ENCODE assay signal across 15 mouse cellular contexts in the genomic region with DNA sequence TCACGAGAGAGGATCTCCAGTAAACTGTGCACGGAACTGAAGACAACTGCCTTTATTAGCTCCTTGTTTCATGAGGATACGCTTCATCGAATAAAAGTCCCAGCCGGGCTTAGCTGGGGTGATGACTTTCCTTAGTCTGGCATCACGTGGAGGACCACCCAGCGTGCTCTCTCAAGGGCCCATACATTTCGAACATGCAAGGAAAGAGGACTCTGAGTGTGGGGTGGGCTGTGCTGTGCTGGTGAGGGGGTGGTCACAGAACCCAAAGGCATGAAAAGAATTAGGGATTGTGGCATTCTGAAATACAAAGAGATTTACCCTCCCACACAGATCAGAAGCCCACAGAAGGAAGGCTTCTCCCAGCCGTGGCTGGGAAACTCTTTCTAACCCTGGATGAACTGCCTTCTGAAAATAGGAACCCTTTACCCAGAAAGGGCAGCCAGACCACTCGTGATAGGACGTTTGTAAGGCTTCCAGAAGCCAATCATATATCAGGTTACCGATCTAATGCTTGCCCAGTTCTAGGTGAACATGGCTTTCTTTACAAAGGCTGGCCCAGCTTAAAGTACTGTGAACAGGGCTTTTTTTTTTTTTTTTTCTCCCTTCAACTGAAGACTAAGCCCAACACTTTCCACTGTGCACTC. TPM values are rescaled to one million over a fixed set of nuclear protein-coding genes. Genes with fewer than 3 reads are reported as not detected.
DNase-seq lines count a peak whose midpoint lies in the region; ATAC-seq and TF ChIP-seq lines count a peak whose summit lies in the region.
"Had no signal": no experiment of that assay in that cellular context is flagged by ENCODE, and none has a peak within 500 bp of the region (broad histone marks: within the 10 kb centered on the region; RNA-seq: fewer than 3 reads in every experiment).

No protein-coding gene starts in this region.

- no peaks in the 10 kb centered on the region for H3K36me3 ChIP-seq in forebrain, embryonic 10.5 days (replicated peaks)
- H3K36me3 ChIP-seq in forebrain, embryonic 13.5 days (ENCODE audit: poor library complexity, severe bottlenecking) = no peaks in the 10 kb centered on the region
- H3K36me3 ChIP-seq in kidney, postnatal 0 days (ENCODE audit: insufficient read depth, low read length) = no peaks in the 10 kb centered on the region
- no peaks in the 10 kb centered on the region for H3K36me3 ChIP-seq in embryonic facial prominence, embryonic 15.5 days
- H3K36me3 ChIP-seq: limb, embryonic 12.5 days had no signal

- TF ChIP-seq CTCF in kidney, postnatal 0 days (IDR thresholded peaks at IDR 0.05; ENCODE audit: low read depth) = no peak

- 24% methylated on average over 12 of the region's 12 CpGs for WGBS in forebrain, embryonic 10.5 days
- WGBS in forebrain, embryonic 13.5 days = 13% methylated on average over 12 of the region's 12 CpGs
- WGBS in kidney, postnatal 0 days = 26% methylated on average over 12 of the region's 12 CpGs
- WGBS in embryonic facial prominence, embryonic 15.5 days = 24% methylated on average over 12 of the region's 12 CpGs

- H3K9me3 ChIP-seq in forebrain, embryonic 10.5 days = no peaks in the 10 kb centered on the region
- H3K9me3 ChIP-seq in forebrain, embryonic 13.5 days (replicated peaks) = no peaks in the 10 kb centered on the region
- no peaks in the 10 kb centered on the region for H3K9me3 ChIP-seq in kidney, postnatal 0 days (replicated peaks; ENCODE audit: low read length)
- H3K9me3 ChIP-seq in embryonic facial prominence, embryonic 15.5 days (replicated peaks) = no peaks in the 10 kb centered on the region
- H3K9me3 ChIP-seq: limb, embryonic 12.5 days had no signal

- ATAC-seq in forebrain, embryonic 13.5 days = no peak
- ATAC-seq in kidney, postnatal 0 days (replicated peaks; ENCODE audit: low FRiP score, low read depth) = peak; percentile 61; the same call in 1 of the 2 replicates
- peak; percentile 51; the same call in 1 of the 2 replicates for ATAC-seq in embryonic facial prominence, embryonic 15.5 days (ENCODE audit: insufficient number of reproducible peaks, low FRiP score, low TSS enrichment, low read depth)
- ATAC-seq: lung, postnatal 0 days had no signal

- no peak overlapping the region for H3K9ac ChIP-seq in forebrain, embryonic 13.5 days
- no peak overlapping the region for H3K9ac ChIP-seq in kidney, postnatal 0 days (ENCODE audit: low read depth, low read length)
- no peak overlapping the region for H3K9ac ChIP-seq in embryonic facial prominence, embryonic 15.5 days
- H3K9ac ChIP-seq: limb, embryonic 12.5 days had no signal

- H3K4me3 ChIP-seq in forebrain, embryonic 10.5 days = no peak overlapping the region
- H3K4me3 ChIP-seq in forebrain, embryonic 13.5 days = no peak overlapping the region
- H3K4me3 ChIP-seq in kidney, postnatal 0 days (replicated peaks; ENCODE audit: low read depth, low read length) = no peak overlapping the region
- H3K4me3 ChIP-seq in embryonic facial prominence, embryonic 15.5 days (replicated peaks) = no peak overlapping the region
- H3K4me3 ChIP-seq: heart, adult 2 months; limb, embryonic 12.5 days had no signal

- H3K27ac ChIP-seq in forebrain, embryonic 10.5 days = no peak overlapping the region
- no peak overlapping the region for H3K27ac ChIP-seq in forebrain, embryonic 13.5 days
- no peak overlapping the region for H3K27ac ChIP-seq in kidney, postnatal 0 days
- H3K27ac ChIP-seq in embryonic facial prominence, embryonic 15.5 days (replicated peaks) = no peak overlapping the region
- H3K27ac ChIP-seq: heart, adult 2 months; limb, embryonic 12.5 days had no signal

- H3K27me3 ChIP-seq in forebrain, embryonic 10.5 days (ENCODE audit: poor library complexity, severe bottlenecking) = peaks cover 20% of the 10 kb centered on the region
- H3K27me3 ChIP-seq in forebrain, embryonic 13.5 days = peaks cover 6% of the 10 kb centered on the region; the same call in 1 of the 2 replicates
- H3K27me3 ChIP-seq in kidney, postnatal 0 days (ENCODE audit: insufficient read depth, low read length) = no peaks in the 10 kb centered on the region
- no peaks in the 10 kb centered on the region for H3K27me3 ChIP-seq in embryonic facial prominence, embryonic 15.5 days

- H3K4me1 ChIP-seq in forebrain, embryonic 10.5 days = peaks cover 44% of the 10 kb centered on the region
- peaks cover 27% of the 10 kb centered on the region for H3K4me1 ChIP-seq in forebrain, embryonic 13.5 days
- H3K4me1 ChIP-seq in kidney, postnatal 0 days (replicated peaks; ENCODE audit: insufficient read depth, low read length) = no peaks in the 10 kb centered on the region
- H3K4me1 ChIP-seq in embryonic facial prominence, embryonic 15.5 days = peaks cover 4% of the 10 kb centered on the region; the same call in 1 of the 2 replicates

- no peak overlapping the region for H3K4me2 ChIP-seq in forebrain, embryonic 13.5 days
- H3K4me2 ChIP-seq in kidney, postnatal 0 days (ENCODE audit: low read length) = 0 out of 2 replicates have a peak overlapping the region, but pooled peaks have one; percentile 17
- H3K4me2 ChIP-seq in embryonic facial prominence, embryonic 15.5 days (replicated peaks) = no peak overlapping the region; the same call in 1 of the 2 replicates
- H3K4me2 ChIP-seq: limb, embryonic 12.5 days had no signal

- peak; percentile 29 for DNase-seq in forebrain, embryonic 10.5 days (ENCODE audit: extremely low spot score, low spot score)
- DNase-seq in kidney, postnatal 0 days (ENCODE audit: low spot score) = peak; percentile 30
- DNase-seq in kidney, adult 9 months = no peak
- peak; percentile 45 for DNase-seq in retina, embryonic 14.5 days (ENCODE audit: low spot score)
- DNase-seq in MN1 (ENCODE audit: low spot score) = no peak
- no peak for DNase-seq in cerebellum, postnatal 14 days
- DNase-seq: adrenal gland, postnatal 10 days; cerebellum, adult 11-12 months; heart, adult 2 months; spleen, adult 18-20 months; thymus, adult 18-20 months had no signal

RNA-seq across cellular contexts. Expression of gene Fam124b, which starts 21.9 kb away (rescaled TPM):
- 0.31 and 0.32 TPM in 2 replicates for polyA plus RNA-seq in forebrain, embryonic 10.5 days (2016; fragmentation: Nextera tagmentation; extraction: Ambion mirVana)
- polyA plus RNA-seq in forebrain, embryonic 13.5 days (2015; fragmentation: Nextera tagmentation; extraction: Ambion mirVana) = 0.08 and 0.39 TPM in 2 replicates
- polyA plus RNA-seq in kidney, postnatal 0 days (2015; fragmentation: Nextera tagmentation; extraction: Ambion mirVana) = 0.54 TPM in 2 replicates
- polyA plus RNA-seq in embryonic facial prominence, embryonic 15.5 days (2015; fragmentation: Nextera tagmentation; extraction: Ambion mirVana) = 1.1 and 1.4 TPM in 2 replicates

Comparison
In these comparisons a context has a peak if more than half of its experiments do, and no peak if none do; other contexts are left out.
1. DNase-seq: peak in forebrain, embryonic 10.5 days (single experiment), kidney, postnatal 0 days (single experiment) and retina, embryonic 14.5 days (single experiment); none in kidney, adult 9 months (single experiment), MN1 (single experiment) and cerebellum, postnatal 14 days (0 of 2).